Mouse (Mus musculus) lung, postnatal 10 days (tissue): ENCODE data around the gene Tnfrsf13b.
"Not testable (repeated sequence)": the region's sequence is repeated elsewhere in the genome, so short reads cannot be mapped to it uniquely, and the experiment has no call there.

Experiments used
- DNase-seq: peaks from one replicate; pipeline ENCODE4 v3.0.0; 2021

Tnfrsf13b gene

DNA sequence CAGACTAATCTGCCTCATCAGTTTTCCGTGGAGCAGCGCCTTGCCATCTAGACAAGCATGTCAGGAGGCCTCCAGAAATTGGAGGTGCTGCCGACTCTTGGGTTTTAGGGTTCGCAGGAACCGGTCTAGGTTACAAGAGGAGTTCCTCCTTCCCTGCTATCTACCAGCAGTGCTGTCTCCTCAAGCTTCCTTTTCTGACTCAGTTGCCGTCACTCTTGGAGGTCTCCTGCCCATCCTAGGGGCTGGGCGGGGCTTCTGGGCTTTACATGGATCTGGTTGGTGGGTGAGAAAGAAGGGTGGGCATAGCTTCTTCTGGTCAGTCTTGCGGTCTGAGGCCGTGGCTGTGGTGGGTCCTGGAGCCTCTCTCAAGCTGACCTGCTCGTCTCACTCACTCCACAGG is 2.8 kb downstream of the Tnfrsf13b start:
- no peak for DNase-seq

DNA sequence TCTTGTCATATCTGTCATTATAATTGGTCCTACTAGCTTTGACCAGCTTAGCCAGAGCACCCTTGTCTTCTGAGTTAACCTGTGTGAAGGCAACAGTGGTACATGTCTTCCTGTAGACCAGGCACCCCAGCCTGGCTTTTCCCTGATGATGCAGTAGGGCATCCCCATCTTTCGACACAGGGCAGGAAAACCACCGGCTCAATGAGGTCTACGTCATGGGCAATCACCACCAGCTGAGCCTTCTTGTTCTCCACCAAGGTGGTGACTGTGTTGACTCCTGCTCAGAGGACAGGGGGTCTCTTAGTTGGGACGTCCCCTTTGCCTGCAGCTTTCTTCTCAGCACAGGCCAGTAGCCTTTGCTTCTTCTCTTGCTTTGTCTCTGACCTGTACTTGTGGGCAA is 4.1 kb downstream of the Tnfrsf13b start:
- DNase-seq = not testable (repeated sequence)

GRCm38 (mm10) chr11:61132943-61133342 is 6.4 kb downstream of the Tnfrsf13b start:
- DNase-seq = no peak

- no peak for DNase-seq
Observed at GRCm38 (mm10) chr11:61141693-61142092, 15.1 kb downstream of the Tnfrsf13b start.

GRCm38 (mm10) chr11:61142262-61142661 is 15.7 kb downstream of the Tnfrsf13b start:
- no peak for DNase-seq

GRCm38 (mm10) chr11:61142941-61143530 is 16.5 kb downstream of the Tnfrsf13b start:
- DNase-seq = peak; percentile 64

- DNase-seq = peak; percentile 27
Observed at GRCm38 (mm10) chr11:61143564-61144469, 17.3 kb downstream of the Tnfrsf13b start.

- DNase-seq = no peak
Observed at GRCm38 (mm10) chr11:61145551-61145950, 19.0 kb downstream of the Tnfrsf13b start.

- peak; percentile 59 for DNase-seq
Observed at GRCm38 (mm10) chr11:61146645-61147299, 20.2 kb downstream of the Tnfrsf13b start.

DNA sequence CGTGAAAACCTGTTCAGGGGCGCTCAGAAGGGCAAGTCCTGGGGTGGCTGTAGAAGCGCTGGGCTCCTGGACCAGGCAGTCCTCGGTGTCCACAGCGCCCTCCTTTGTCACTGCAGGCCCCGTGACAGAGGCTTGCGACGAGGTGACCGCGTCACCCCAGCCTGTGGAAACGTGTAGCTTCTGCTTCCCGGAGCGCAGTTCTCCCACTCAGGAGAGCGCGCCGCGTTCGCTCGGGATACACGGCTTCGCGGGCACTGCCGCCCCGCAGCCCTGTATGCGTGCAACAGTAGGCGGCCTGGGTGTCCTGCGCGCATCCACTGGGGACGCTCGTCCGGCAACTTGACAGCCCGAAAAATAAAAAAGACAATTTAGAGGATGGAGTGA is 20.7 kb downstream of the Tnfrsf13b start:
- DNase-seq = peak; percentile 51

DNA sequence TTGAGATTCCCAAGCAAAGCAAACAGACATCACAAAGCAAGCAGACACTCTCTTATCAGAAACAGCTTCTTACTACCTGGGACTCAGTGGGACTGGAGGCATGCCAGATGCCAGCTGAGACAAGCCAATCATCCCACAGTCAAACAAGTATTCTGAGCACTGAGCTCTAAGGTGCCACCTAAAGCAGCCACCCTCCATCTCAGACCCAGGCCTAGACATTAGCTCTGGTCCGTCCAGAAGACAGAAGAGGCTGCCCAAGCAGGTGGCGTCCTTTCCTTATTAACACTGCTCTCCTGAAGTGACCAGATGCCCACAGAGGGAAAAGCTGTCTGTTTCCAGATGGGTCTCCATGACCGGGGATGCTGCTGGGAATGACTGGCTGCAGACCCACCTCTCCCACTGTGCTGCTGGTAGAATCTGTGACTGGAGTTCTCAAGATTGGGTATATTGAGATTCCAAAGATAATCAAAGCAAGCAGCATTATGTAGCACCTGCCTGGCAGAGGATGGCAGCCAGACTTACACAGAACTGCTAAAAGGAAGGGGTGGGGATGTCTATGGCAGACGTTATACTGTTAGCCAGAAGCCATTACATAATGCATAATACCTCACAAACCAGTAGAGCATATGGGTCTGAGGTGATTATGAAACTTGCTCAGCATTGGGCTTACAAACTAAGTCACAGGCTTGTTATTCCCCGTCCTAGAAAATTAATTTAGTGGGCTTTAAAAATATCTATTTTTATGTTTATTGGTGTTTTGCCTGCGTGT is 23.9 kb downstream of the Tnfrsf13b start:
- DNase-seq = no peak

DNA sequence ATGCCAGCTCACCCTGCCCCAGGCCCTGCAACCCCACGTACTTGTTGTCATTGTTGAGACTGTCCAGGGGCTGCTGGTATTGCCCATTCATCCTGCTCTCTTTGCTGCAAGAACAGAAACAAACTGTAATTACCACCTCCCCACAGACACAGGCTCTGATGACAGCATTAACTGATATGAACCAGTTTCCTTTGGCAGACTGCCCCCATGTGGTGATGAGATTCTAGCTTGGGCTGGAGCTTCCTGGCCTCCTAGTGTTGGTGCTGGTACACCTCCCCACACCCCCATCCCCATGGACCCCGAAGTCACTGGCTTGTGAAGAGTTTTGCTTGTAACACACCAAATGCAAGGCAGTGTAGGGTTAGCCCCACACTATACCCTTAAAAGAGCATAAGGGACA is 29.2 kb downstream of the Tnfrsf13b start:
- DNase-seq = peak; percentile 72

- DNase-seq = no peak
Observed at GRCm38 (mm10) chr11:61158141-61158540, 31.6 kb downstream of the Tnfrsf13b start.

- no peak for DNase-seq
Observed at GRCm38 (mm10) chr11:61159796-61160732, 33.5 kb downstream of the Tnfrsf13b start.

DNA sequence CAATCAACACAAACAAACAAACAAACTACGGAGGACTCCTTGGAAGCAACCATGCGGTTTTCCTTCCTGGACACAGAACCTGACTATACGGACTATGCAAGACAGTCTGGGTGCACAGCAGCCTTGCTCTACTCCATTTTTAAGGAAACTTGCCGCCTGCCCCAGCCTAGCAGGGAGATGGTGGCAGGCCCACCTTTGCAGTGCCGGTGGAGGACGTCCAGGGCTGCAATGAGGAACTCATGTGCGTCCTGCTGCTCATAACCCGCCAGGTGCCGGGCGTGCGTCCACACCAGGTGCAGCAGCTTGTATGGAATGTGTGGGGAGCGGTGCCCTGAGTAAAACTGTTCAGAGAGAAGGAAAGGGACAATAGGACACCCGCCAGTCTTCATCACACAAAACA is 34.6 kb downstream of the Tnfrsf13b start:
- no peak for DNase-seq

- no peak for DNase-seq
Observed at GRCm38 (mm10) chr11:61162776-61163175, 36.2 kb downstream of the Tnfrsf13b start.

GRCm38 (mm10) chr11:61163341-61163740 is 36.8 kb downstream of the Tnfrsf13b start:
- no peak for DNase-seq

DNA sequence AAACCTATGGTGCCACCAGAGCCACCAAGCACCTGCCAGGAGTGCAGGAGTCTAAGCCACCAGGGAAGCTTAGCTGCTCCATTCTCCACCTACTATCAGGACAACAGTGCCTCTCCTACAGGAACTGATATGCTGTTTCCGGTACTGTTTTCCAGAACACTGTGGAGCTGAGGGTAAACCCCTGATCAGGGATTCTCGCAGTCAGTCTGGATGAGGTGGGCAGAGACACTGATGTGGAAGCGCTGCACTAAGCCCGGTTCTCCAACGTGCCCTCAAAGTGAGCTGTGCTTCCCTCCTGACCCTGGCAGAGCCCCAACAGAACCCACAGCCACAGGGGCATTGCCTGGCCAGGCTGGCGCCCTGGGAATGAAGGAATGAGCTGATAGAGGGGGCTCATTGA is 37.8 kb downstream of the Tnfrsf13b start:
- no peak for DNase-seq

DNA sequence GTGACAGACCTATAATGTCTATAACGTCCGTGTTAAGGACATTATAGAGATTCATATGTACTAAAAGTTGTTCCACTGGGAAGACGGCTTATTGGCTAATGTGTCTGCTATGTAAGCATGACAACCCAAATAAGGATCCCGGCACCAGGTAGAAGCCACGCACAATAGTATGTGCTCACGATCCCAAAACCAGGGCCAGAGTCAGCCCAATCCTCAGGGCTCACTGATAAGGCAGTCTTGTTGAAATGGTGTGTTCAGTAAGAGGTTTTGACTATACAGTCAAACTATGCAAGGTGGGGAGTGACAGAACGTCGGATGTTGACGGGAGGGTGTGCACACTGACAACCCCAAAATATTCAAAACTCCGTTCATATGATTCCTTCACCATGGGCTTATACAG is 38.3 kb downstream of the Tnfrsf13b start:
- DNase-seq = no peak

DNA sequence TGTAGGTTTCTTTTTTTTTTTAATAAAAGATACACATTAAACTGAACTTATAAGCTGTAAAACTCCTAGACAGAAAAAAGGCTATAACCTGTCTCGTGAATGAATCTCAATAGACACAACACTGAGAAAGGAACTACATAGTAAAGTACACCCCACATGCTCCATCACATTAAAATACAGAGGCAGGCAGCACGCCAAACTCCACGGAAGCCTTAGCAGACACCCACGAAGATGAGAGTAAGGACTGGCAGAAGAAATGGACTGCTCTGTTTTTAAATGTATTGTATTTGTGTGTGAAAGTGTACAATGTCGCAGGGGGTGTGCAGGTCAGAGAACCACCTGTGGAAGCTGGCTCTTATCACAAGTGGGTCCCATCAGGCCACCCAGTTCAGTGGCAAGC is 43.6 kb downstream of the Tnfrsf13b start:
- DNase-seq = no peak

DNA sequence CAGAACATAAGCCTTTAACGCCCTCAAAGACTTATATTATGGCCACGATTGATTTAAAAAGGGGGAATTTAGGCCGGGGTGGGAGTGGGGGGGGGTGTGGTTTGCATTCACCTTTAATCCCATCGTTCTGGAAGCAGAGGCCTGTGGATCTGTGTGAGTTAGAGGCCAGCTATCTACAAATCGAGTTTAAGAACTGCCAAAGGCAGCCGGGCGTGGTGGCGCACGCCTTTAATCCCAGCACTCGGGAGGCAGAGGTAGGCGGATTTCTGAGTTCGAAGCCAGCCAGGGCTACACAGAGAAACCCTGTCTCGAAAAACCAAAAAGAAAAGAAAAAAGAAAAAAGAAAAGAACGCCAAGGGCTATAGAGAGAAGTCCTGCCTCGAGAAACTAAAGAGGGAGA is 46.9 kb downstream of the Tnfrsf13b start:
- DNase-seq = not testable (repeated sequence)

GRCm38 (mm10) chr11:61174291-61174820 is 47.8 kb downstream of the Tnfrsf13b start:
- peak; percentile 81 for DNase-seq
